Mouse (Mus musculus): ENCODE measurements around the gene Efhd1. TPM values are rescaled to one million over a fixed set of nuclear protein-coding genes. Genes with fewer than 3 reads are reported as not detected.

Efhd1 gene
- polyA plus RNA-seq, 1 experiment from 2014 or later = 0.58 TPM

DNA sequence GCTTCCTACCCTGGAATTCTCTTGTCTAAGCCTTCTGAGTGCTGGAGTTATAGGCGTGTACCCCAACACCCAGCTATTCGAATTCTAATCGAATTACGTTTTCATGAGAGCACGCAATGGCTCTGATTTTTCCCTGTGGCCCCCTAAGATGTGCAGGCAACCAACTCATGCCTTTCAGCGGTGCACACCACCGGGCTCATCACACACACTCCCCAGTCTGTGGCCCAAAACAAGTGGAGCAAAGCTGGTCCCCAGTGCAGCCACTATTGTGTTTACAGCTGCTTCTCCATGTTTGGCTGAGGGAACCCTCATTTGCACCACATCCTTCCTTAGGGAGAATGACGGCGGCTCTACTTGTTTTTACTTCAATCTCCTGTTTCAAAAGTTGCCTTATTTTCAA is 906 bp upstream of the Efhd1 start:
- Histone ChIP-seq H3K4me2 (ENCODE audit: low read depth) (no peak overlapping the region), H3K4me1 (ENCODE audit: control insufficient read depth, insufficient read depth, low read length) (peaks cover 14% of the 10 kb centered on the region), H3K27ac (ENCODE audit: low read depth, low read length) (no peak overlapping the region), H3K36me3 (ENCODE audit: control insufficient read depth, insufficient read depth, low read length) (no peaks in the 10 kb centered on the region), H3K9ac (ENCODE audit: low read length) (no peak overlapping the region), H3K27me3 (ENCODE audit: control insufficient read depth, insufficient read depth, low read length) (peaks cover 58% of the 10 kb centered on the region), H3K4me3 (ENCODE audit: low read depth, low read length) (no peak overlapping the region), H3K9me3 (ENCODE audit: control insufficient read depth, low read length) (no peaks in the 10 kb centered on the region)
- ATAC-seq (ENCODE audit: insufficient read depth, low FRiP score, low TSS enrichment) (no peak), DNase-seq (ENCODE audit: low spot score) (no peak)
- WGBS = 3% methylated on average over 9 of the region's 9 CpGs

DNA sequence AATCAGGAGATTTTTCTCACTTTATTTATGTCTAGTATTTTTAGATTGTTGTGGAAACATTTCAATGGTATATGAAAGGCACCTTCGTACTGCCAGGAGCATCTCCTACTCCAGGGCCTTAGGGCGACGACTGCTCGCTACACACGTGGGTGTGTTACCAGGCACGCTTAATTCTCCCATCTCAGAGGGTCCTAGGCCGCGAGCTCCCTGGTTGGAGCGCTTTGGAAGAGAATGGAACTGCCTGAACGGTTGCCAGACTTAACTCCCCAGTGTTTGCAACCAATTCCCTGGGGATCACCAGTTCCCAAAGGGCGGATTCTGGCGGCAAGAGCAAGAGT is 398 bp upstream of the Efhd1 start:
- no peak overlapping the region for H3K27ac ChIP-seq (ENCODE audit: low read depth, low read length)
- H3K4me1 ChIP-seq (ENCODE audit: control insufficient read depth, insufficient read depth, low read length) = peaks cover 14% of the 10 kb centered on the region
- peak overlapping the region; percentile 82 for H3K4me2 ChIP-seq (ENCODE audit: low read depth)
- ATAC-seq (ENCODE audit: insufficient read depth, low FRiP score, low TSS enrichment) = no peak
- no peaks in the 10 kb centered on the region for H3K9me3 ChIP-seq (ENCODE audit: control insufficient read depth, low read length)
- H3K27me3 ChIP-seq (ENCODE audit: control insufficient read depth, insufficient read depth, low read length) = peaks cover 58% of the 10 kb centered on the region
- H3K36me3 ChIP-seq (ENCODE audit: control insufficient read depth, insufficient read depth, low read length) = no peaks in the 10 kb centered on the region
- WGBS = 2% methylated on average over 12 of the region's 12 CpGs
- no peak overlapping the region for H3K9ac ChIP-seq (ENCODE audit: low read length)
- DNase-seq (ENCODE audit: low spot score) = no peak
- peak overlapping the region; percentile 47 for H3K4me3 ChIP-seq (ENCODE audit: low read depth, low read length)

DNA sequence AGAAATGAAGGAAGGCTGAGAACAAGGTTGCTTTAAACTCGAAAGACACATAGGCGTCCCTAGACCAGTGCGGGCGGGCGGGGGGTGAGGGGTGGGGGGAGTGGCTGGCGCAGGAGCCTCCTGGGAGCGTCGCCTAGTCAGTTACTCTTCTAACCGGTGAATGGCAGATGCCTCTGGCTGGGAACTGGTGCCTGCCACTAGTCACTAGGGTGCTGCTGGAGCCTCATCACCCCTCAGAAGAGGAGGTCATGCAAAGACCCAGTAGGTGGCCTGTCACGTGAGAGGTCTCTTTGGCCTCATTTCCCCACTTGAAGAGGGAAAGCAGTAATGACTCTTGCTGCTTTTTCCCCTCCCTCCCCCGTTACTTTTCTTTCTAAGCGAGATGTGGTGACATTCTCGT is 1.0 kb downstream of the Efhd1 start:
- Histone ChIP-seq H3K27me3 (ENCODE audit: control insufficient read depth, insufficient read depth, low read length) (peaks cover 58% of the 10 kb centered on the region), H3K9ac (ENCODE audit: low read length) (no peak overlapping the region), H3K9me3 (ENCODE audit: control insufficient read depth, low read length) (no peaks in the 10 kb centered on the region), H3K27ac (ENCODE audit: low read depth, low read length) (no peak overlapping the region), H3K36me3 (ENCODE audit: control insufficient read depth, insufficient read depth, low read length) (no peaks in the 10 kb centered on the region), H3K4me1 (ENCODE audit: control insufficient read depth, insufficient read depth, low read length) (peaks cover 14% of the 10 kb centered on the region), H3K4me2 (ENCODE audit: low read depth) (peak overlapping the region; percentile 82), H3K4me3 (ENCODE audit: low read depth, low read length) (peak overlapping the region; percentile 47)
- under 1% methylated on average over 13 of the region's 13 CpGs for WGBS
- DNase-seq (ENCODE audit: low spot score) = no peak
- ATAC-seq (ENCODE audit: insufficient read depth, low FRiP score, low TSS enrichment) = no peak

DNA sequence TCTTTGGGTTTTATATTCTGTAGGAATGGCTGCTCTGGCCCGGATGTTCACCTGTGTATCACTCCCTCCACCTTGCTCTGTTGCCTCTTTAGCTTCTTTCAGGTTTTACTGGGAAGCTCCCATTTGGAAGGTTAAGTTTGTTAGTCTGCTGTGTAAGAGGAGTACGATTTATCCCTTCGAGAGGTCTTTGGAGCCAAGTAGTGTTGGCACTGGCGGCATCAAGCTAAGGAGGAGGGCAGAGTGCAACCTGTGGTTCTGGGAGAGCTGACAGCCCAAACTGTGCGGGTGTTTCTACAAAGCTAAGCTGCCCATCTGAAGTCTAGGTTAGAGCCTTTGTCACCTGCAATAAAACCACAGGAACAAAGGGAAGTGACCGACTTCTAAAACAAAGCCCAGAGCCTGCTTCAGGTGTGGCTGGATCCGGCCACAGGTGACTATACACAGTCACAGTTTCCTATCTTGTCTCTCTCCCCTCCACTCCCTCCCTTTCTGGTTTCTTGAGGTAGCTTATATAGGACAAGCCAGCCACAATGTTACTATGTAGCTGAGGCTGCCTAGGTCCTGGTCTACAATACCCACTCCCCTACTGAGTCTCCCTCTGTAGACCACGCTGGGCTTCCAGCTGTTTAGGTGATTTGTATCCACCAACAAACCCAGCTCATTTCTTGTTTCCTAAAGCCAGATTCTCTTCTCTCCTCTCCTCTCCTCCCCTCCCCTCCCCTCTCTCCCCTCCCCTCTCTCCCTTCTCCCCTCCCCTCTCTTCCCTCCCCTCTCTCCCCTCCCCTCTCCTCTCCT is 2.3 kb downstream of the Efhd1 start:
- Histone ChIP-seq H3K4me2 (ENCODE audit: low read depth) (no peak overlapping the region), H3K9ac (ENCODE audit: low read length) (no peak overlapping the region), H3K27me3 (ENCODE audit: control insufficient read depth, insufficient read depth, low read length) (peaks cover 58% of the 10 kb centered on the region), H3K4me1 (ENCODE audit: control insufficient read depth, insufficient read depth, low read length) (peaks cover 14% of the 10 kb centered on the region), H3K4me3 (ENCODE audit: low read depth, low read length) (no peak overlapping the region), H3K36me3 (ENCODE audit: control insufficient read depth, insufficient read depth, low read length) (no peaks in the 10 kb centered on the region), H3K27ac (ENCODE audit: low read depth, low read length) (no peak overlapping the region), H3K9me3 (ENCODE audit: control insufficient read depth, low read length) (no peaks in the 10 kb centered on the region)
- ATAC-seq (ENCODE audit: insufficient read depth, low FRiP score, low TSS enrichment) (no peak), DNase-seq (ENCODE audit: low spot score) (no peak)
- WGBS = 17% methylated on average over 8 of the region's 8 CpGs

DNA sequence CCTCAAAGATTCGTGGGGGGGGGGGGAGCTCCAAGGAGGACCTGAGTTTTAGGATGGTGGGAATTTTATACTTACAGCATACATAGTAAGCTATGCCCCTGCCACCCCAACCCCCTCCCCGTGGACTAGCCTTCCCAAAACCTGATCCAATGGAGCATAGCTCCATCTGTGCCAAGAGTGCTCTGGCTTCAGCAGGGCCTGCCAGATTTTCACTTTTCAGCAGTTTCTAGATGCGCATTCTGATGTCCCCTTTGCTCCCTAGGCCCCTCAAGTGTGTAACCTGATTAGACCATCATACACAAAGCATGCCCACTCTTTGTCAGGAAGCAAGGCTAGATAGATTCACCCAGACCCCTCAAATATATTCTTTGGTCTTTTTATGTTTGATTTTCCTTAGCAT is 6.0 kb downstream of the Efhd1 start:
- ATAC-seq (ENCODE audit: insufficient read depth, low FRiP score, low TSS enrichment) (no peak), DNase-seq (ENCODE audit: low spot score) (no peak)
- no peaks in the 10 kb centered on the region for H3K9me3 ChIP-seq (ENCODE audit: control insufficient read depth, low read length)
- H3K4me1 ChIP-seq (ENCODE audit: control insufficient read depth, insufficient read depth, low read length) = peaks cover 1% of the 10 kb centered on the region
- H3K9ac ChIP-seq (ENCODE audit: low read length) = no peak overlapping the region
- H3K36me3 ChIP-seq (ENCODE audit: control insufficient read depth, insufficient read depth, low read length) = no peaks in the 10 kb centered on the region
- H3K4me2 ChIP-seq (ENCODE audit: low read depth) = no peak overlapping the region
- 28% methylated on average over 3 of the region's 3 CpGs for WGBS
- no peak overlapping the region for H3K4me3 ChIP-seq (ENCODE audit: low read depth, low read length)
- no peak overlapping the region for H3K27ac ChIP-seq (ENCODE audit: low read depth, low read length)
- H3K27me3 ChIP-seq (ENCODE audit: control insufficient read depth, insufficient read depth, low read length) = peaks cover 23% of the 10 kb centered on the region

DNA sequence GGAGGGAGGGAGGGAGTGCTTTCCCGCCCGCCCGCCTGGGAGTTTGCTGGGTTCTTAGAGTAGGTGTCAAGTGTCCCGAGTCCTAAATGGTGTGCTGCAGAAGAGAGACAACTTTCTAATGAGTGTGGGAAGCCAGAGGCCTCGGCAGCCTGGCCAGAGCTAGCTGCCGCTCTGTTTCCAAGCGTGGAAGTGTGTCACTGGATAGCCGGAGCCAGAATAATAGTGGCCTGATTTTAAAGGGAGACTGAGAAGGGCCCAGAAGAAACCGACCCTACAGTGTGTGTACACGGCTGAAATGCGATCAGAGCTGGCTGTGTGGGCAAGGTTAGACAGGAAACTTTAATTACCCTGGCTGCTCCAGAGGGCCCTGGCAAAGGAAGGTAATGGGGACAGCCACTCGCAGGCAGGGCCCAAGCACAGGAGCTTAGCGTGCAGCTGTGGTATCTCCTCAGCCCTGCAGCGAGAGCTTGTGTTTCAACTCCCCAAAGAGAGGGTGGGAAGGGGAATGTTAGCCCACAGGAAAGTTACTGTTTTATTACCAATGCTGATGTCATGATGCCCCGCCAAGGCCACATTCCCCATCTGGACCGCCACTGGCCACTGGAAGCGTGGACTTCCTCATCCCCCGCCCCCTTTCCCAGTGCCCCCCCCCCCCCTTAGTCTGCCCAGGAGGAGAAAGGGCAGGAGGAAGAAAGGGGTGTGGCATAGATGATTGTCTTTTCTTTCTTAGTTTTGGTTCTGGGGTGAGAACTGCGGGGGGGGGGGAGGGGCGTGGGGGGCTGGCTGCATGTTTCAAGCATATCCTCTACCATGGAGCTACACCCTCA is 6.7 kb downstream of the Efhd1 start:
- H3K4me3 ChIP-seq (ENCODE audit: low read depth, low read length) = no peak overlapping the region
- WGBS = 4% methylated on average over 20 of the region's 20 CpGs
- no peak for DNase-seq (ENCODE audit: low spot score)
- no peak overlapping the region for H3K4me2 ChIP-seq (ENCODE audit: low read depth)
- peaks cover 16% of the 10 kb centered on the region for H3K27me3 ChIP-seq (ENCODE audit: control insufficient read depth, insufficient read depth, low read length)
- H3K36me3 ChIP-seq (ENCODE audit: control insufficient read depth, insufficient read depth, low read length) = no peaks in the 10 kb centered on the region
- ATAC-seq (ENCODE audit: insufficient read depth, low FRiP score, low TSS enrichment) = no peak
- H3K27ac ChIP-seq (ENCODE audit: low read depth, low read length) = no peak overlapping the region
- peak overlapping the region; percentile 11; the same call in 1 of the 2 replicates for H3K9ac ChIP-seq (ENCODE audit: low read length)
- H3K4me1 ChIP-seq (ENCODE audit: control insufficient read depth, insufficient read depth, low read length) = no peaks in the 10 kb centered on the region
- no peaks in the 10 kb centered on the region for H3K9me3 ChIP-seq (ENCODE audit: control insufficient read depth, low read length)

DNA sequence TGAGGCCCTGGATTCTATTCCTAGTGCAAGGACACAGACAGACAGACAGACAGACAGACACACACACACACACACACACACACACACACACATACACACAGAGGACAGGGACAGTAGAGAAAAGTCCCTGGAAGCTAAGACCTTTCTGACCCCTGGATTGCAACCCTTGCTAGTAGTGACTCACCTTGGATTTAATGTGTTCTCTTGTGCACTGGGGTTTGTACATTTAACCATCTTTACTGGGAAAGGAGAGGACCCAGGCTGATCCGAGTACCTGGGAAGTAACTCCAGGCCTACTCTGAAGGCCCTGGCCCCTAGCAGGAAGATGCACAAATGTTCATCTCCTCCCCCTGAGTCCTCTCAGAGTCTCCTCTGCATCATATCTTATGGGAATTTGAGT is 7.4 kb downstream of the Efhd1 start:
- 88% methylated on average over 1 of the region's 1 CpGs for WGBS
- peaks cover 9% of the 10 kb centered on the region for H3K27me3 ChIP-seq (ENCODE audit: control insufficient read depth, insufficient read depth, low read length)

DNA sequence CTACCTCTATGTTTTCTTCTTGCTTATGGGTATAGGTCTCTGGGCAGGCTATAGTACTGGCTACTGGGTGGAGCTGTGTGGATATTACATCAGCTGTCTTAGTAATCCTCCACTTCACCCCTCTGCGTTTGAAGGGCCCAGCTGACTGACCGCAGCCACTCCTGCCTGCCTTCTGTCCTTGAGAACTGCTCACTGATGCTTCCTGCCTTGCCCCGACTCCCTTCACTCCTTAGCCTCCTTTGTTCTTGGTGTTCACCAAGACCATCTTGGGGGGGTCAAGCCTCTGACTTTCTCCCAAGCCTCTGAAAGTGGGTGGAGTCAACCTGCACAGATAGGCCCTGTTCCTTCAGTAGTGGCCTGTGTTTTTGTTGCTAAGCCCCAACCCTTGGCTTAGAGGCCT is 8.3 kb downstream of the Efhd1 start:
- Histone ChIP-seq H3K9ac (ENCODE audit: low read length) (no peak overlapping the region), H3K36me3 (ENCODE audit: control insufficient read depth, insufficient read depth, low read length) (no peaks in the 10 kb centered on the region), H3K27ac (ENCODE audit: low read depth, low read length) (no peak overlapping the region), H3K4me3 (ENCODE audit: low read depth, low read length) (no peak overlapping the region), H3K4me2 (ENCODE audit: low read depth) (no peak overlapping the region), H3K27me3 (ENCODE audit: control insufficient read depth, insufficient read depth, low read length) (peaks cover 5% of the 10 kb centered on the region; the same call in 1 of the 2 replicates), H3K9me3 (ENCODE audit: control insufficient read depth, low read length) (no peaks in the 10 kb centered on the region), H3K4me1 (ENCODE audit: control insufficient read depth, insufficient read depth, low read length) (no peaks in the 10 kb centered on the region)
- ATAC-seq (ENCODE audit: insufficient read depth, low FRiP score, low TSS enrichment) = no peak; the same call in 1 of the 2 replicates
- no peak for DNase-seq (ENCODE audit: low spot score)
- WGBS = 69% methylated on average over 3 of the region's 3 CpGs

More for the DNA sequence above, 7.4 kb downstream of the Efhd1 start:
- H3K4me3 ChIP-seq (ENCODE audit: low read depth, low read length) = no peak overlapping the region
- H3K36me3 ChIP-seq (ENCODE audit: control insufficient read depth, insufficient read depth, low read length) = no peaks in the 10 kb centered on the region
- no peak overlapping the region for H3K9ac ChIP-seq (ENCODE audit: low read length)
- H3K9me3 ChIP-seq (ENCODE audit: control insufficient read depth, low read length) = no peaks in the 10 kb centered on the region
- no peak for ATAC-seq (ENCODE audit: insufficient read depth, low FRiP score, low TSS enrichment)
- H3K27ac ChIP-seq (ENCODE audit: low read depth, low read length) = no peak overlapping the region
- no peak overlapping the region for H3K4me2 ChIP-seq (ENCODE audit: low read depth)
- no peaks in the 10 kb centered on the region for H3K4me1 ChIP-seq (ENCODE audit: control insufficient read depth, insufficient read depth, low read length)
- no peak for DNase-seq (ENCODE audit: low spot score)
